Mouse (Mus musculus) cortical plate, adult 2 months (tissue): Measurements from ENCODE around the gene Cdca3.

ENCODE experiments used
- CTCF ChIP-seq: fragments of 200-500 bp; IDR thresholded peaks from 2 replicates; pipeline ENCODE4 v1.5.1; 2011; ENCODE audit warnings: mild to moderate bottlenecking, control low read depth, low read length; ENCODE audit not compliant: insufficient read depth; ENCODE audit errors: extremely low read depth
- POLR2A ChIP-seq: fragments of 200-500 bp; IDR thresholded peaks from 2 replicates; pipeline ENCODE4 v1.6.1; 2011; ENCODE audit warnings: mild to moderate bottlenecking, low read length, control low read depth; ENCODE audit not compliant: insufficient read depth; ENCODE audit errors: extremely low read depth

- TF ChIP-seq CTCF (no peak), POLR2A (no peak)
Observed at GRCm38 (mm10) chr6:124881821-124882220, 52.5 kb downstream of the Cdca3 start.
